Mouse (Mus musculus): ENCODE measurements around the gene Gapdh. TPM values are rescaled to one million over a fixed set of nuclear protein-coding genes. Genes with fewer than 3 reads are reported as not detected.

The Gapdh gene
- polyA plus RNA-seq, 1 experiment from 2014 or later: 1,787 TPM

DNA sequence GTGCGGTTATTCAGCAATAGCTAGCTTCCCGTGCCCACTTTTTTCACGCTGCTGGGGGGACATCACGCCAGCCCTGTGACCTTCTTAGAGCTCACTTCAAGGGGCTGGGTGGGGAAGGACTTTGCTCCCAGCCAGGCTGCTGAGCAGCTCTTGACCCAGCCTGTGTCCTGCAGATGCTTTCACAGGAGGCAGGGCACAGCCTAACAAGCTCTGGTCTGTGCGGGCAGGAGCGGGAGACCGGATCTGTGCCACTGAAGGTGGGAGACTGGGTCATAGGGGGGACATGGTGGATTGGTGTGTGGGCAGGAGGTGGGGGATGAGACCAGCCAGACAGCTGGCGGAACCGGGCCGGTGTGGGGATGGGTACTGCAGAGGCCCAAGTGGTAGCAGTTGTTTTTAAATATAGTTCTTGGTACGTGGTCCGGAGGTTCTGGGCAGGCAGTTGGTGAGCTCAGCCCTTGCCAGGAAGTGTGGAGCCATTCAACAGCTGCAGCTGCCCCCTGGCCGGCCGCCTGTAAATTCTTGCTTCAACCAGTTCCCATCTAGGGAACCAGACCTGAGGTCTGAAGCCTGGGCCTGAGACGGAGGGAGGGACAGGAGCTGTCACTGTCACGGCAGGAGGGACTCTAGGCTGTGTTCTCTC is 17.2 kb downstream of the Gapdh start:
- Histone ChIP-seq H3K4me1 (ENCODE audit: control insufficient read depth, insufficient read depth, low read length) (peaks cover 18% of the 10 kb centered on the region), H3K9me3 (replicated peaks; ENCODE audit: control insufficient read depth, low read length) (no peaks in the 10 kb centered on the region), H3K4me3 (replicated peaks; ENCODE audit: low read length) (no peak overlapping the region), H3K9ac (ENCODE audit: low read length) (peak overlapping the region; percentile 43), H3K27ac (ENCODE audit: low read length) (no peak overlapping the region; the same call in 1 of the 2 replicates), H3K27me3 (ENCODE audit: control insufficient read depth, insufficient read depth, low read length) (no peaks in the 10 kb centered on the region), H3K4me2 (ENCODE audit: low read depth, low read length) (no peak overlapping the region), H3K36me3 (ENCODE audit: control insufficient read depth, insufficient read depth, low read length) (0 out of 2 replicates have a peak, but pooled peaks cover 3% of the 10 kb centered on the region)
- no peak for ATAC-seq (ENCODE audit: insufficient read depth, low FRiP score)
- 73% methylated on average over 16 of the region's 16 CpGs for whole genome bisulfite sequencing

- no peak for ATAC-seq (ENCODE audit: insufficient read depth, low FRiP score)
- Histone ChIP-seq H3K4me2 (ENCODE audit: low read depth, low read length) (no peak overlapping the region), H3K27me3 (ENCODE audit: control insufficient read depth, insufficient read depth, low read length) (no peaks in the 10 kb centered on the region), H3K36me3 (ENCODE audit: control insufficient read depth, insufficient read depth, low read length) (0 out of 2 replicates have a peak, but pooled peaks cover 3% of the 10 kb centered on the region), H3K4me1 (ENCODE audit: control insufficient read depth, insufficient read depth, low read length) (peaks cover 18% of the 10 kb centered on the region), H3K9ac (ENCODE audit: low read length) (peak overlapping the region; percentile 43; the same call in 1 of the 2 replicates), H3K27ac (ENCODE audit: low read length) (peak overlapping the region; percentile 28; the same call in 1 of the 2 replicates), H3K4me3 (replicated peaks; ENCODE audit: low read length) (no peak overlapping the region), H3K9me3 (replicated peaks; ENCODE audit: control insufficient read depth, low read length) (no peaks in the 10 kb centered on the region)
- 55% methylated on average over 18 of the region's 18 CpGs for WGBS
These were observed 17.9 kb downstream of the Gapdh start for GRCm38 (mm10) chr6:125148251-125148925.

DNA sequence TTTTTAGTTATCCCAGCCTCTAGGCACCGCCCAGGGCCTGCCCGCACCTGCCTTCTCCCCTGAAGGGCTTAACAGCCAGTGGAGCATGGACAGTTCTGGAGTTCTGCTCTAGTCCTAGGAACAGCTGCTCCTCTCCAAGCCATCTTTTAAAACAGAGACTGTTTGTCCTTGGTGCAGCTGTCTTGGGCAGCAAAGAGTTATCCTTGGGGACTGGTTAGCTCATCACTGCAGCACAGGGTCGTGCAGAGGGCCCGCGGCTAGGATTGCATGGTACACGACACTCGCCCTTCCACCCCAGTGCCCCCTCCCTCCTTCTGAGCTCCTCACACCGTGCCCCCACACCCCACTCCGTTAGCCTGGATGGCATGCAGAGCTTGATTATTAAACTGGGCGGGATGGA is 18.9 kb downstream of the Gapdh start:
- Histone ChIP-seq H3K27ac (ENCODE audit: low read length) (no peak overlapping the region), H3K27me3 (ENCODE audit: control insufficient read depth, insufficient read depth, low read length) (no peaks in the 10 kb centered on the region), H3K9me3 (replicated peaks; ENCODE audit: control insufficient read depth, low read length) (no peaks in the 10 kb centered on the region), H3K4me2 (ENCODE audit: low read depth, low read length) (peak overlapping the region; percentile 77), H3K4me1 (ENCODE audit: control insufficient read depth, insufficient read depth, low read length) (peaks cover 18% of the 10 kb centered on the region), H3K36me3 (ENCODE audit: control insufficient read depth, insufficient read depth, low read length) (peaks cover 5% of the 10 kb centered on the region; the same call in 1 of the 2 replicates), H3K4me3 (replicated peaks; ENCODE audit: low read length) (no peak overlapping the region), H3K9ac (ENCODE audit: low read length) (peak overlapping the region; percentile 32; the same call in 1 of the 2 replicates)
- 57% methylated on average over 10 of the region's 10 CpGs for WGBS
- no peak for ATAC-seq (ENCODE audit: insufficient read depth, low FRiP score)

DNA sequence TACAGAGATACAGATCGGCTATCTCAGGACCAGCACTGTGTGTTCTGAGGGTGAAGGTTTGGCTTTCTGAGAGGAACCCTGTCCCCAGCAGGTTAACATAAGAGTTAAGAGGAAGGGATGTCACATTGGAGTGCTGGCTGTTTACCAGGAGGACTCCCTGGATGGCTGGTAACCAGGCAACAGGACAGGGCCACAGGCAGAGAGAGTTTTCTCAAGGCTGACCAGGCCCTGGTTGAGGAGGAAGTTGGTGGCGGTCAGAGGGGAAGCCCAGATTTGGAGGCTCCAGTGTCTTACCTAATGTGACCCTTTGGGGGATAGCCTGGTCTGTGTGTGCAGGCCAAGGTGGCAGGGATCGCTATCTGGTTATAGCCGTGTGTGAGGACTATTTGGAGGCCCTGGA is 19.5 kb downstream of the Gapdh start:
- Histone ChIP-seq H3K4me2 (ENCODE audit: low read depth, low read length) (peak overlapping the region; percentile 77), H3K4me3 (replicated peaks; ENCODE audit: low read length) (no peak overlapping the region; the same call in 1 of the 2 replicates), H3K27ac (ENCODE audit: low read length) (no peak overlapping the region; the same call in 1 of the 2 replicates), H3K4me1 (ENCODE audit: control insufficient read depth, insufficient read depth, low read length) (peaks cover 18% of the 10 kb centered on the region), H3K9me3 (replicated peaks; ENCODE audit: control insufficient read depth, low read length) (no peaks in the 10 kb centered on the region), H3K9ac (ENCODE audit: low read length) (peak overlapping the region; percentile 32; the same call in 1 of the 2 replicates), H3K36me3 (ENCODE audit: control insufficient read depth, insufficient read depth, low read length) (peaks cover 9% of the 10 kb centered on the region; the same call in 1 of the 2 replicates), H3K27me3 (ENCODE audit: control insufficient read depth, insufficient read depth, low read length) (no peaks in the 10 kb centered on the region)
- no peak for ATAC-seq (ENCODE audit: insufficient read depth, low FRiP score)
- 75% methylated on average over 4 of the region's 4 CpGs for WGBS

GRCm38 (mm10) chr6:125146148-125146547 is 20.1 kb downstream of the Gapdh start:
- Histone ChIP-seq H3K36me3 (ENCODE audit: control insufficient read depth, insufficient read depth, low read length) (peaks cover 16% of the 10 kb centered on the region; the same call in 1 of the 2 replicates), H3K27ac (ENCODE audit: low read length) (no peak overlapping the region; the same call in 1 of the 2 replicates), H3K4me3 (replicated peaks; ENCODE audit: low read length) (peak overlapping the region; percentile 70), H3K4me2 (ENCODE audit: low read depth, low read length) (peak overlapping the region; percentile 77), H3K4me1 (ENCODE audit: control insufficient read depth, insufficient read depth, low read length) (peaks cover 18% of the 10 kb centered on the region), H3K9me3 (replicated peaks; ENCODE audit: control insufficient read depth, low read length) (no peaks in the 10 kb centered on the region), H3K27me3 (ENCODE audit: control insufficient read depth, insufficient read depth, low read length) (no peaks in the 10 kb centered on the region), H3K9ac (ENCODE audit: low read length) (peak overlapping the region; percentile 76)
- no peak for ATAC-seq (ENCODE audit: insufficient read depth, low FRiP score)
- WGBS: 55% methylated on average over 7 of the region's 7 CpGs

DNA sequence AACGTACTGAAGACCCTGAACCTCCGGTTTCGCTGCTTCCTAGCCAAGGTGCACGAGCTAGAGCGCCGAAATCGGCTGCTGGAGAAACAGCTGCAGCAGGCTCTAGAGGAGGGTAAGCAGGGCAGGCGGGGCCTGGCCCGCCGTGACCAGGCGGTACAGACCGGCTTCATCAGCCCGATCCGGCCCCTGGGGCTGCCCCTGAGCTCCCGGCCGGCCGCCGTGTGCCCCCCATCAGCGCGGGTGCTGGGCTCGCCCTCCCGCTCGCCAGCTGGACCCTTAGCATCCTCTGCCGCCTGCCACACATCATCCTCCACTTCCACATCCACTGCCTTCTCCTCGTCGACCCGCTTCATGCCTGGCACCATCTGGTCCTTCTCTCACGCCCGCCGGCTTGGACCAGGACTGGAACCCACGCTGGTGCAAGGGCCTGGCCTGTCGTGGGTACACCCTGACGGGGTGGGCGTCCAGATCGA is 20.8 kb downstream of the Gapdh start:
- Histone ChIP-seq H3K9me3 (replicated peaks; ENCODE audit: control insufficient read depth, low read length) (no peaks in the 10 kb centered on the region), H3K4me1 (ENCODE audit: control insufficient read depth, insufficient read depth, low read length) (peaks cover 18% of the 10 kb centered on the region), H3K36me3 (ENCODE audit: control insufficient read depth, insufficient read depth, low read length) (peaks cover 17% of the 10 kb centered on the region; the same call in 1 of the 2 replicates), H3K4me2 (ENCODE audit: low read depth, low read length) (peak overlapping the region; percentile 77), H3K27me3 (ENCODE audit: control insufficient read depth, insufficient read depth, low read length) (no peaks in the 10 kb centered on the region), H3K9ac (ENCODE audit: low read length) (peak overlapping the region; percentile 76), H3K27ac (ENCODE audit: low read length) (peak overlapping the region; percentile 88), H3K4me3 (replicated peaks; ENCODE audit: low read length) (peak overlapping the region; percentile 70)
- ATAC-seq (ENCODE audit: insufficient read depth, low FRiP score): peak; percentile 38
- 5% methylated on average over 35 of the region's 35 CpGs for WGBS

DNA sequence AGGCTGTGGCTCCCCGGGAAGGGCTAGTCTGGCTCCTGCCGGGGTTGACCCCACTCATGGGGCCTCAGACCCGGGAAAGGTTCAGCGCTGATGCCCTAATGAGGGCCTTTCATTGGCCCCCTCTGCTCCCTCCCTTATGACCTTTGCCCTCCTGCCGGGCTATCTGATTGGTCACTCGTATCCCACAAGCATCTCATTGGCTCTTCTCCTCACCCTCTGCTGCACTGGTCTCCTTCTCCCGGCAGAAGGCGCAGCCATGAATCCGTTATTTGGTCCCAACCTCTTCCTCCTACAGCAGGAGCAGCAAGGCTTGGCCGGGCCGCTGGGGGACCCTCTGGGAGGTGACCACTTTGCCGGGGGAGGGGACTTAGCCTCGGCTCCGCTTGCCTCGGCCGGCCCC is 21.3 kb downstream of the Gapdh start, which contains the start of gene Iffo1:
Iffo1 (plus strand) TSS at position 241 of the 400 bp plus-strand sequence.
- WGBS: 2% methylated on average over 16 of the region's 16 CpGs
- H3K4me3 ChIP-seq (replicated peaks; ENCODE audit: low read length): peak within 1 kb of the TSS; percentile 70
- peak within 1 kb of the TSS; percentile 76 for H3K9ac ChIP-seq (ENCODE audit: low read length)
- peaks cover 18% of the 10 kb centered on the region; the same call in 1 of the 2 replicates for H3K36me3 ChIP-seq (ENCODE audit: control insufficient read depth, insufficient read depth, low read length)
- H3K9me3 ChIP-seq (replicated peaks; ENCODE audit: control insufficient read depth, low read length): no peaks in the 10 kb centered on the region
- peak; percentile 89 for ATAC-seq (ENCODE audit: insufficient read depth, low FRiP score)
- peaks cover 18% of the 10 kb centered on the region for H3K4me1 ChIP-seq (ENCODE audit: control insufficient read depth, insufficient read depth, low read length)
- no peaks in the 10 kb centered on the region for H3K27me3 ChIP-seq (ENCODE audit: control insufficient read depth, insufficient read depth, low read length)
- peak within 1 kb of the TSS; percentile 77 for H3K4me2 ChIP-seq (ENCODE audit: low read depth, low read length)
- H3K27ac ChIP-seq (ENCODE audit: low read length): peak within 1 kb of the TSS; percentile 88

DNA sequence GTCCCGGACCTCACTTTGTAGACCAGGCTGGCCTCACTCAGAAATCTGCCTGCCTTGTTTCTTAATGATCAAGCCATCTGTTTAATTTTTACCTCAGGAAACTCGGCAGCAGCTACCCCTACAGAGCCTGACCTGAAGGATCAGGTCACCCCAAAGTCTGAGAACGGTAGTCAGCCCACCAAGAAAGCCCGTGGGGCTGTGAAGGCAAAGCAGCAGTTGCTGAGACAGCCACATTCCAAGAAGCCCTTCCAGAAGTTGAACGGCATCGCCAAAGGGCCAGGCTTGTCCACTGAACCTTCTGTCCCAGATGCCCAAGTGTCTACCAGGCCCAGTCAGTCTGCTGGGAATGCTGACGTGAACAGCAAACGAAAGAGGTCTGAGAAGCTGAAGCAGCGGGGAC is 22.4 kb downstream of the Gapdh start:
- Histone ChIP-seq H3K9me3 (replicated peaks; ENCODE audit: control insufficient read depth, low read length) (no peaks in the 10 kb centered on the region), H3K4me1 (ENCODE audit: control insufficient read depth, insufficient read depth, low read length) (peaks cover 16% of the 10 kb centered on the region), H3K4me3 (replicated peaks; ENCODE audit: low read length) (no peak overlapping the region), H3K27ac (ENCODE audit: low read length) (no peak overlapping the region), H3K36me3 (ENCODE audit: control insufficient read depth, insufficient read depth, low read length) (peaks cover 28% of the 10 kb centered on the region), H3K9ac (ENCODE audit: low read length) (no peak overlapping the region), H3K27me3 (ENCODE audit: control insufficient read depth, insufficient read depth, low read length) (no peaks in the 10 kb centered on the region), H3K4me2 (ENCODE audit: low read depth, low read length) (no peak overlapping the region)
- ATAC-seq (ENCODE audit: insufficient read depth, low FRiP score): no peak
- 80% methylated on average over 9 of the region's 9 CpGs for WGBS

DNA sequence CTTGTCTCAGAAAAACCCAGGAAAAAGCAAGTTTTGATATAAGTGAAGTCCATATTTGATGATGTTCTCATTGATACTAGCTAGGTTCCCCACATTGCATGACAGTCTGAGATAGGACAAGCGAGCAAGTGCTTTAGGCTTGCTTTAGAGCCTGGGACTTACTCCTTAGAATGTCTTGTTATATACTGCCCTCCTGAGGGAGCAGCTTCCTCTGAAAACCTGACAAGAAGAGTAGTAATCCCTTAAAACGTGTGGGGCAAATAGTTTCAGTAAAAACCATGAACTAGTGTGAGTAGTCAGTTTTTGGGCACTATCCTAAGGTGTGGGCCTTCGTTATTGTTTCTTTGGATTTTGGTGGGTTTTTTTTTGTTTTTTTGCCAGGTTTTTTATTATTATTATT is 23.1 kb downstream of the Gapdh start:
- Histone ChIP-seq H3K36me3 (ENCODE audit: control insufficient read depth, insufficient read depth, low read length) (peaks cover 33% of the 10 kb centered on the region), H3K4me1 (ENCODE audit: control insufficient read depth, insufficient read depth, low read length) (peaks cover 16% of the 10 kb centered on the region), H3K4me3 (replicated peaks; ENCODE audit: low read length) (no peak overlapping the region), H3K27ac (ENCODE audit: low read length) (no peak overlapping the region), H3K27me3 (ENCODE audit: control insufficient read depth, insufficient read depth, low read length) (no peaks in the 10 kb centered on the region), H3K4me2 (ENCODE audit: low read depth, low read length) (no peak overlapping the region), H3K9ac (ENCODE audit: low read length) (no peak overlapping the region), H3K9me3 (replicated peaks; ENCODE audit: control insufficient read depth, low read length) (no peaks in the 10 kb centered on the region)
- WGBS: 72% methylated on average over 3 of the region's 3 CpGs
- ATAC-seq (ENCODE audit: insufficient read depth, low FRiP score): no peak

Measured in stomach, embryonic 16.5 days (tissue).